Mouse (Mus musculus) lung, embryonic 14.5 days (tissue): ENCODE data around the gene Prkca. TPM values are rescaled to one million over a fixed set of nuclear protein-coding genes. Genes with fewer than 3 reads are reported as not detected.

ENCODE experiments used
- ATAC-seq: fragments of 200-750 bp; cut with Nextera tagmentation; 2 replicates; pipeline ENCODE4 v1.8.0; 2017; ENCODE audit warnings: mild to moderate bottlenecking, moderate TSS enrichment, moderate library complexity; ENCODE audit not compliant: insufficient read depth
- DNase-seq: peaks from one replicate; pipeline ENCODE4 v3.0.0-alpha.2; 2015
- H3K27ac ChIP-seq: fragments of 300-500 bp; sonication (generic); 2 replicates; pipeline ENCODE4 v1.5.1; 2014; ENCODE audit warnings: low read depth, mild to moderate bottlenecking, moderate library complexity
- H3K27me3 ChIP-seq: fragments of 300-500 bp; sonication (generic); 2 replicates; pipeline ENCODE4 v1.6.1; 2014; ENCODE audit warnings: low read length, control low read depth; ENCODE audit not compliant: insufficient read depth
- H3K36me3 ChIP-seq: fragments of 300-500 bp; sonication (generic); 2 replicates; pipeline ENCODE4 v1.6.1; 2014; ENCODE audit warnings: control low read depth; ENCODE audit not compliant: insufficient read depth
- H3K4me1 ChIP-seq: fragments of 300-500 bp; sonication (generic); 2 replicates; pipeline ENCODE4 v1.6.1; 2014; ENCODE audit warnings: antibody characterized with exemption, control low read depth; ENCODE audit not compliant: insufficient read depth
- H3K4me2 ChIP-seq: fragments of 300-500 bp; sonication (generic); 2 replicates; pipeline ENCODE4 v1.6.1; 2014; ENCODE audit warnings: mild to moderate bottlenecking
- H3K4me3 ChIP-seq: fragments of 300-500 bp; sonication (generic); 2 replicates; pipeline ENCODE4 v1.5.1; 2014; ENCODE audit warnings: low read depth, low read length
- H3K9ac ChIP-seq: fragments of 300-500 bp; sonication (generic); 2 replicates; pipeline ENCODE4 v1.6.1; 2014
- H3K9me3 ChIP-seq: fragments of 300-500 bp; sonication (generic); 2 replicates; pipeline ENCODE4 v1.6.1; 2016; ENCODE audit warnings: low read depth, low read length, control low read depth
- CTCF ChIP-seq: IDR thresholded peaks from 2 replicates; pipeline ENCODE4 v1.5.1; 2016; ENCODE audit warnings: antibody characterized with exemption, low read depth
- WGBS: fragments of 180-500 bp; shearing (Covaris S2); extraction: QIAGEN DNeasy Blood & Tissue Kit; methylation state at CpG from one replicate; pipeline ENCODE4 v1.1.7; 2014; 5-methylcytosine and 5-hydroxymethylcytosine counted together
- polyA plus RNA-seq: library from polyadenylated mRNA; unstranded; fragments of >200 nt; fragmentation: Nextera tagmentation; extraction: Ambion mirVana; gene quantifications from 2 replicates; pipeline ENCODE4 v1.2.1, GENCODE M21; 2014

Gene Prkca
- polyA plus RNA-seq, 1 experiment from 2014 or later: 11.8 TPM

DNA sequence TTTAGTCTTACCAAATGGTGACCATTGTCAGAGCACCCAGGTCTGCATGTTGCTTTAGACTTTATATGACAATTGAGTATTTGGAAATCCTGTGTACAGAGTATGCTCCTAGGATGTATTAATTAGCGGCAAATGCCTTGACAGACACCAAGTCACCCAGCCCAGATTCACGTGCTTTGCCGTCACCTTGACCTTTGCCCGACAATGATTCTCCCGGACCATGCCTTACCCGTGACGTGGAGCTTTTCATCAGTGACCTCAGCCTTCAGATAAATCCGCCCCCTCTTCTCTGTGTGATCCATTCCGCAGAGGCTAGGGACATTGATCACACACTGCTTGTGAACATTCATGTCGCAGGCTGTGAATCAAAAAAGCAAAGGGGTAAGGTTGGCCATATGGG is 290.0 kb downstream of the Prkca start:
- ATAC-seq (no peak), DNase-seq (no peak)
- WGBS: 79% methylated on average over 10 of the region's 10 CpGs
- Histone ChIP-seq H3K36me3 (no peaks in the 10 kb centered on the region), H3K4me1 (no peaks in the 10 kb centered on the region), H3K9ac (no peak overlapping the region), H3K27ac (no peak overlapping the region), H3K9me3 (no peaks in the 10 kb centered on the region), H3K27me3 (no peaks in the 10 kb centered on the region), H3K4me2 (no peak overlapping the region), H3K4me3 (no peak overlapping the region)
- no peak for TF ChIP-seq CTCF

DNA sequence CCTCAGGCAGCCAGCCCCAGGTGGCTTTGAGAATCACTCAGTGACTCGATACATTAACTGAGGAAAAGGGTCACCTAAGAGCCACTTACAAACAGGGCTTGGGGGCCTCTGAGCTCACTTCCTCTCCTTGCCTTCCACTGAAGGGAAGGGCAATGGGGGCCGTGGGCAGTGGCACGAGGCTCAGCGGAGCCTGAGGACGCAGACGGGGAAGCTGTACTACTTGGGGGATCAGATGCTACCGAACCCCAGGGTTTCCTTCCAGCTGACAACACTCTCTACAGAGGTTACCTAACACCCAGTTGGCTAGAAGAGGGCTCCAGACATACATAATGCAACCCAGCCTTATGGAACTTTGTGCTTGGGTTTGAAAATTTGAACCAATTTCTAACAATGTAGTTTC is 302.1 kb downstream of the Prkca start:
- no peaks in the 10 kb centered on the region for H3K9me3 ChIP-seq
- no peak overlapping the region for H3K9ac ChIP-seq
- no peaks in the 10 kb centered on the region for H3K4me1 ChIP-seq
- no peak overlapping the region for H3K4me3 ChIP-seq
- H3K27me3 ChIP-seq: no peaks in the 10 kb centered on the region
- DNase-seq: no peak
- H3K36me3 ChIP-seq: no peaks in the 10 kb centered on the region
- no peak for TF ChIP-seq CTCF
- no peak overlapping the region for H3K4me2 ChIP-seq
- ATAC-seq: no peak
- H3K27ac ChIP-seq: no peak overlapping the region
- 73% methylated on average over 7 of the region's 7 CpGs for WGBS

DNA sequence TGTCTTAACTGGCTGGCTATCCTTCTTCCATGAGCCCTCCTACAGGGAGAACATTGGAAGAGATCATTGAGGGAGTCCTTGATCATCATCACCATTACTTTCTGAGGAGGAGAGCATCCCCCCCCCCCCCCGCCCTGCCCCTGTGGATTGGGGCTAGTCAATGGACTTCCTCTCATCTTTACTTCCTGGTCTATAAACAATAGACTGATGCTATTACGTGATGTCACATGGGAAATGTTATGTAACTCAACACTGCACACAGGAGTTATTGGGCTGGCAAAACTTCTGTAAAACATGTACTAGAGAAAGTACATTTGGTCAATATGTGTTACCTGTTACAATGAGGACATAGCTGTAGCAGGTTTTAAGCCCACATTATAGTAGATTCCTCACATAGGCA is 302.9 kb downstream of the Prkca start:
- Histone ChIP-seq H3K27ac (no peak overlapping the region), H3K4me3 (no peak overlapping the region), H3K9me3 (no peaks in the 10 kb centered on the region), H3K4me2 (no peak overlapping the region), H3K27me3 (no peaks in the 10 kb centered on the region), H3K36me3 (no peaks in the 10 kb centered on the region), H3K4me1 (no peaks in the 10 kb centered on the region), H3K9ac (no peak overlapping the region)
- no peak for DNase-seq
- TF ChIP-seq CTCF: no peak
- no peak for ATAC-seq
- WGBS: 71% methylated on average over 2 of the region's 2 CpGs

DNA sequence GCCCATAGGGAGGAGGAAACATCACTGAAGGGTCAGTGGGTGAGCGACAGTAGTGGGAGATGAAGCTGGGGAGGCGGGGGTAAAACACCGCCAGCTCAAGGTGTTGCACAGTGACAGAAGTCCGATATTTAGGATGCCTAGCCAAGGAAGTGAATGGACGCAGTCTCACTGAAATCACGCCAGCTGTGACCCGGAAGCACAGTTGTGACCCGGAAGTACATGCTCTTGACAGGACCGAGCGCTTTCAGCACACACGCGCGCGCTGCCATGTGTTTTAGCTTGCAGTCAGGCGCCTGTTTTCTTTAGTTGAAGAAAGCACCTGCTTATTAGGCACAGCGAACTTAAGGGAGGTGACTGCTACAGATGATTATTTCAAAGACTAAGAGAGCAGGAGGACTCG is 304.0 kb downstream of the Prkca start:
- DNase-seq (no peak), ATAC-seq (no peak)
- no peaks in the 10 kb centered on the region for H3K9me3 ChIP-seq
- 83% methylated on average over 17 of the region's 17 CpGs for WGBS
- H3K4me1 ChIP-seq: no peaks in the 10 kb centered on the region
- H3K27me3 ChIP-seq: no peaks in the 10 kb centered on the region
- no peak overlapping the region for H3K9ac ChIP-seq
- H3K4me2 ChIP-seq: no peak overlapping the region
- H3K4me3 ChIP-seq: no peak overlapping the region
- TF ChIP-seq CTCF: no peak
- H3K36me3 ChIP-seq: no peaks in the 10 kb centered on the region
- no peak overlapping the region for H3K27ac ChIP-seq

- H3K4me2 ChIP-seq: no peak overlapping the region
- H3K36me3 ChIP-seq: no peaks in the 10 kb centered on the region
- no peaks in the 10 kb centered on the region for H3K9me3 ChIP-seq
- no peak overlapping the region for H3K9ac ChIP-seq
- H3K4me1 ChIP-seq: no peaks in the 10 kb centered on the region
- H3K27ac ChIP-seq: no peak overlapping the region
- no peak for TF ChIP-seq CTCF
- 85% methylated on average over 12 of the region's 12 CpGs for WGBS
- no peak for ATAC-seq
- no peaks in the 10 kb centered on the region for H3K27me3 ChIP-seq
- H3K4me3 ChIP-seq: no peak overlapping the region
- no peak for DNase-seq
Measured at GRCm38 (mm10) chr11:108038989-108039388, 304.7 kb downstream of the Prkca start.

DNA sequence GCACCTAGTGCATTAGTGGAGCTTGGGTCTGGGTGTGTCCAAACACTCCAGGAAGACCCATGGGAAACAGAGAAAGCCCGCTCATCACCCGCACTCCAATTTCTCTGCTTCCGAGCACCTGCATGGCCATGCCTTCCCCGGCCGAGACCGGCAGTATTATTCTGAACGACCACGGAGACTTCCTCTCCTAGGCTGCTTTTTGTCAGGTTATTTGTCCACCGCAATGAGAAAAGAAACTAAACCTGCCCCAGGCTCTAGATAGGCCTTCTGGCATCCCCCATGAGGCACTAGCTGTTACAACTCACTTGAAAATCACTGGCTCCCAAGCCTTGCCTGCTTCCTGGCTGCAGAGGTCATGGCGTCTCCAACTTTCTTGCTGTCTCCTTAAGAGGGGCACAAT is 307.4 kb downstream of the Prkca start:
- Histone ChIP-seq H3K27ac (no peak overlapping the region), H3K9me3 (no peaks in the 10 kb centered on the region), H3K36me3 (no peaks in the 10 kb centered on the region), H3K4me1 (no peaks in the 10 kb centered on the region), H3K9ac (no peak overlapping the region), H3K27me3 (no peaks in the 10 kb centered on the region), H3K4me3 (no peak overlapping the region), H3K4me2 (no peak overlapping the region)
- DNase-seq (no peak), ATAC-seq (no peak)
- no peak for TF ChIP-seq CTCF
- 95% methylated on average over 10 of the region's 10 CpGs for WGBS

- TF ChIP-seq CTCF: no peak
Measured at GRCm38 (mm10) chr11:108035761-108036160, 308.0 kb downstream of the Prkca start.

DNA sequence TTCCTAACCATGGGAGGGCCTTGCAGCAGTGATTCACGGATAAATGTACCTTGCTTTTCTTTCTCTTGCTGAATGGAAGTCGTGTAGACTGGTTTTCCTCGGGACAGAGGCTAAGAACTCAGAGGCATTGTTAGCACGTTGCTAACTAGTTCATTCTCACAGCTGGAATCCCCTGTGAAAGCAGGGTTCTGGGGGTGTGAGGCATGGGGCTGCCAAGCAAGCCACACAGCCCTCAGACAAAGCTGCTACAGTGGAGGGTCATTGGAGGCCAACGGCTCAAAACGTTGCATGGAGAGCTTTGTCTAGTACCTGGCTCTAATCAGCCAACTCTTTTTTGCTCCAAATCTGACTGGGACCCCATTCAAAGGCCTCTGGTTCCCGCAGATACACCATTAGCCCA is 309.4 kb downstream of the Prkca start:
- ATAC-seq: no peak
- DNase-seq: no peak
- no peak overlapping the region for H3K4me2 ChIP-seq
- no peaks in the 10 kb centered on the region for H3K36me3 ChIP-seq
- no peak overlapping the region for H3K27ac ChIP-seq
- no peak overlapping the region for H3K9ac ChIP-seq
- H3K4me3 ChIP-seq: no peak overlapping the region
- H3K9me3 ChIP-seq: no peaks in the 10 kb centered on the region
- H3K4me1 ChIP-seq: no peaks in the 10 kb centered on the region
- WGBS: 50% methylated on average over 7 of the region's 7 CpGs
- TF ChIP-seq CTCF: no peak
- H3K27me3 ChIP-seq: no peaks in the 10 kb centered on the region

More at GRCm38 (mm10) chr11:108035761-108036160, 308.0 kb downstream of the Prkca start:
- H3K36me3 ChIP-seq: no peaks in the 10 kb centered on the region
- H3K4me2 ChIP-seq: no peak overlapping the region
- DNase-seq (no peak), ATAC-seq (no peak)
- H3K9me3 ChIP-seq: no peaks in the 10 kb centered on the region
- no peaks in the 10 kb centered on the region for H3K27me3 ChIP-seq
- H3K9ac ChIP-seq: no peak overlapping the region
- H3K4me3 ChIP-seq: no peak overlapping the region
- WGBS: 79% methylated on average over 5 of the region's 5 CpGs
- no peak overlapping the region for H3K27ac ChIP-seq
- no peaks in the 10 kb centered on the region for H3K4me1 ChIP-seq
